Mouse (Mus musculus) cerebellum, adult 8-10 months (tissue): ENCODE results near the gene S1pr2.
A peak's percentile ranks its signal among the peaks of the same experiment; 100 is the strongest.
"Not testable (repeated sequence)": the region's sequence is repeated elsewhere in the genome, so short reads cannot be mapped to it uniquely, and the experiment has no call there.

Experiments used
- DNase-seq: peaks from one replicate; pipeline ENCODE4 v3.0.0; 2022

The S1pr2 gene

DNA sequence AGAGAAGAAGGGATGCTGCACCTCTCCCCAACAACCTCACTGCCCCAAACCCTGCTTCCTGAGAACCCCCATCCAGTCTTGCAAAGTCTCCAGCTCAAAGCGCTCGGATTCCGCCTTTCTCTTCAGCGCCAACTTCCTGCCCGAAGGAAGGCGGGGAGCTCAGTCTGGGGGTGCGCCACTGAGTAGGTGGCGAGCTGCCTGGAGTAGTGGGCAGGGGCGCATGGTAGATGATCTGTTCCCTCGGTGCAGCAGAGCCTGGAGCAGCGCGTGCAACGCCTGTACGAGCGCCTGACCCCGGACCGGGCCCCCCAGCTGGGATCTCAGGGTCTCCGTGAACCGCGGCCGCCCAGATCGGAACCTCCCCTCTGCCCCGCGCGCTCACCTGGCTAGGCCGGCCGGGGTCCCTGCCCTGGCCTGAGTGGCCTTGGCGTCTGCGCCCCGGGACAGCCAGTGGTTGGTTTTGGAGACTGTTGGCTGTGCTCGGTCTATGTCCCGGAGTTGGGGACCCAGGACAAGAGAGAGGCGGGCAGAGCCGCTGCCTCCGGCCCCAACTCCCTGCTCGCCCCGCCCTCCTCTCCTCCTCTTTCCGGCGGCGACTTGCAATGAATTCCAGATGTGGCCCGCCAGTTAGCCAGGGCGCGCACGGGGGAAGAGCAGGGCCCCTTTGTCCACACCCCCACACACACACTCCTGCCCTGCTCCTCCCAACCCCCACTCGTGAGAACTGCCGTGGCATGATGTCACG is at the start of gene S1pr2:
S1pr2 (minus strand) TSS at position 566 of the 745 bp plus-strand sequence.
- DNase-seq: no peak

GRCm38 (mm10) chr9:21025258-21025810 is 48.8 kb upstream of the S1pr2 start:
- DNase-seq: no peak

GRCm38 (mm10) chr9:21022726-21023125 is 46.1 kb upstream of the S1pr2 start:
- no peak for DNase-seq

DNA sequence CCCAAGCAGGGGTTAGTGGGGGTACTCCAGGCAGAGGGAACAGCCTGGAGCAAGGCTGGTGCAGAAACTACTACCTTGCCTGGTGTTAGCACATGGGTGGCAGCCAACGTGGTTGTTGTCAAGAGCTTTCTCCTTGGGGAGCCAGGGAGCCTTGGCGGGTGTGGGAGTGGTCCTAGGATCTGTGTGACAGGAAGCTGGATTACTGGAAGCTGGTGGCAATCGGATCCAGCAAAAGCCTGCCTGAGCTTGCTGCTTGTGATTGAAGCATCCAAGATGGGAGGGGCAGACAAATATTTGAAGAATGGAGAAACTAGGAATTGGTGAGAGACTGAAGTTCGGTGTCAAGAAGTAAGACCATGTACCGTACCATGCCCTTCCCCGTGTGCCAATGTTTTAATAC is 45.7 kb upstream of the S1pr2 start:
- no peak for DNase-seq

DNA sequence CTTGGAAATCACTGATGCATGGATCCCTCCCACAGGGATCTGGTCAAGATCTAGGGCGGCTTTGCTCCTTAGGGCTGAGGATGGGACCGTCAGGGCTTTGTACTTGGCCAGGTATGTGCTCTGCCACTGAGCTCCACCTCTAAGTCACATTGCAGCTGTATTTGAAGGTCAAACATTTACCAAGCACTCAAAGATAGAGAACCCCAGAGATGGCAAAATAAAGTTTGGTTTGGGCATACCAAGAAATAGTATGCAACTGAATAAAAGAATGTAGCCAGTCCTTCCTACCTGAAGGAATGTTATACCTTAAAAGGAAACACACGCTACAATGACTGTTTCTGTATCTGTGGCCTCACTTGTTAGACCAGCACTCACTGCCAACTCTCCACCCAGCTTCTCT is 44.8 kb upstream of the S1pr2 start:
- DNase-seq: no peak

DNA sequence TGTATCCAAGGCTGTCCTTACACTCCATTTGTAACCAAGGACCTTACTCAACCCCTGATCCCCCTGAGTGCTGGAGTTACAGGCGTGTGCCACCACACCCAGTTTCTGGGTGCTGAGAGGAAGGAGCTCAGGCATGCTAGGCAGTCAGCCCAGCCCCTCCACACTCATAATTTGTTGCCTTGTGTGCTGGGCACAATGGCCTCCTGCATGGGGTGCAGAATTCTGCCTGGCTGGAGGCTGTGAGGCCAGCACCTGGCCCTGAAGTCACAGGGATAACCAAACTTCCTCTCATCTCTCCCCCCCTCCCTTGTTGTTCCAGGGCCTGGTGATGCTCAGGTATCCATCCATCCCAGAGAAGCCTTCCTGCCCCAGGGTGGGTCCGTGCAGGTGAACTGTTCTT is 42.0 kb upstream of the S1pr2 start:
- no peak for DNase-seq

GRCm38 (mm10) chr9:21017177-21017575 is 40.6 kb upstream of the S1pr2 start:
- no peak for DNase-seq

DNA sequence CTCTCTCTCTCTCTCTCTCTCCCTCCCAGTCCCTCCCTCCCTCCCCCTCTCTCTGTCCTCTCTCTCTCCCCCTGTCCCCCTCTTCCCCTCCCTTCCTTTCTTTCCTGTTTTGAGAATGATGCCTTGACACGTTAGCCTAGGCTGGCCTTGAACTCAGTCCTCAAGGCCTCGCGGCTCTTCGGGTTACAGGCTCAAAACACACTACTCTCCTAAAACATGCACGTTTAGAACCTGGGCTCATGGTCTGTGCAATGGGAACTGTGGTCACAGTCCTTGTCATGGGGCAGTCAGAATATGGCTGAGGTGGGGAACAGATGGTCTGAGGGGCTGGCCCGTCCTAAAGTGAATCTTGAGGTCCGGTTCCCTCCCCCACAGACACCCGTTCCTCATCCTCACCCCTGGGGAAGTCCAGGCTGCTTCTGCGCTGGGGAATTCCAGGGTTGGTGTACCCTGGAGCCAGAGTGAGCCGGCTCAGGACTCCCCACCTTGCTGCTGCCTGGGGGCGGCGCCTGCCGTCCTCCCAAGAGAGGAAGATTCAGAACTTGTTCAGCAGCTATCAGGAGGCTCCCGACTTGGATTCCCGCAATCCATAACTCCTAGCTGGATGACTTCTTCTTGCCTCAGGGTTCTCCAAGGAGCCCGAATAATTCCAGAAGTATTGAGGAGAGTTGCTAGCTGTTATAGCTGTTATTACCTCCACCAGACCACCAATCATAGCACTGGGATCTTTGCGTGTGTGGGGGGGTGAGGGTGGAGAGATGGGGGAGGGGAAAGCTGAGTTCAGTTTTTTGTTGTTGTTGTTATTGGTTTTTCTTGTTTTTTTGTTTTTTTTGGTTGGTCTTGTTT is 40.0 kb upstream of the S1pr2 start:
- DNase-seq: no peak

DNA sequence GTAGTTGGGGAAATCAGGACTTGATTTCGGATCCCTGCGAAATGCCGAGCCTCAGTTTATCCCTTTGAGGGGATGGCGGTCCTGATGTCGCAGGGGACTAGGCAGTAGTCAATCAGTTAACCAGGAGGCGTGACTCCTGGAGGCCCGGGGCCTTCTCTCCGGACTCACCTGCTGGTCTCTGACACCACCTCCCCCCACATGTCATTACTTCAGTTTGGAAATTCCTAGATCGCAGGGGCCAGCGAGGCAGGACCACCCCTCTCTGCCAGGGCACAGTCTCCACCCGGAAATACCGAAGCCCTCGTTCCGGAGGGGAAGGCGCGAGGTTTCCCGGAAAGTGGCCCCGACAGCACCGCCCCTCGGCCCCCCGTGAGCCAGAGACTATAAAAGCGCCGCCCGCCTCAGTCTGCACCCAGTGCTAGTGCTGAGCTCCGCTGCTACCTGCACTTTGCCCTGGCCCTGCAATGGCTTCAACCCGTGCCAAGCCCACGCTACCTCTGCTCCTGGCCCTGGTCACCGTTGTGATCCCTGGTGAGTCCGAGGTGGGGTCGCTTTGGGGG is 39.1 kb upstream of the S1pr2 start, which contains the start of gene Icam1:
Icam1 (plus strand) TSS at position 415 of the 560 bp plus-strand sequence.
- DNase-seq: no peak

- no peak for DNase-seq
Observed at GRCm38 (mm10) chr9:21014691-21015570, 38.4 kb upstream of the S1pr2 start.

DNA sequence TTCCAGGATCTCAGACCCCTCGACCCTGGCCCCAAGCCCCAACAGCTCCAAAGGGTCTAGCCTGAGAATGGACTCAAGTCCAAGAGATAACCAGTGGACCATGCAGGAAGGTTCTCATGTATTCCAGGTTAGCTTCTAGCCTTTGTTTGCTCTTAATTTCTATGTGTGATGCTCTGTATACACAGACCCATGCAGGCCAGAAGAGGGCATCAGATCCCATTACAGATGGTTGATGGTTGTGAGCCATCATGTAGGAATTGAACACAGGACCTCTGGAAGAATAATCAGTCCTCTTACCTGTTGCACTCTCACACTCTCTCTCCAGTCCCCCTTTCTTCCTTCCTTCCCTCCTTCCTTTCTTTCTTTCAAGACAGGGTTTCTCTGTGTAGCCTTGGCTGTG is 35.8 kb upstream of the S1pr2 start:
- DNase-seq: no peak

- DNase-seq: no peak
Observed at GRCm38 (mm10) chr9:21011846-21012312, 35.3 kb upstream of the S1pr2 start.

GRCm38 (mm10) chr9:21010939-21011541 is 34.5 kb upstream of the S1pr2 start:
- DNase-seq: not testable (repeated sequence)

DNA sequence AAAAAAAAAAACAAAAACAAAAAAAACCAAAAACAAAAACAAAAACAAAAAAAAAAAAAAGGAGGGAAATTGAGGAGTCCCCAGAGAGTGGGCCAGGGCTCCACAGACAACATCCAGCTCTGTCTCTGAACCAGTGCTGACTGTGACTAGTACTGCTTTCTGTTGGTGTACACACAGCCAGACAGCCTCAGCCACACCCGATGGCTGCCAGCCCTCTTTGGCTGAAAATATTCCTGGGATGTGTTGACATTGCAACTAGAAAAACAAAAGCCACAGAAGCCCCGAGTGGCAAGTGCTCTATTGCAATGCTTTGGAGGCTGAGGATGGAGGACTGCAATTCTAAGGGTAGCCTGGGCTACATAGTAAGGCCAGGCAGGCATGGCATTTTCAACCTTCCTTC is 33.8 kb upstream of the S1pr2 start:
- no peak for DNase-seq

DNA sequence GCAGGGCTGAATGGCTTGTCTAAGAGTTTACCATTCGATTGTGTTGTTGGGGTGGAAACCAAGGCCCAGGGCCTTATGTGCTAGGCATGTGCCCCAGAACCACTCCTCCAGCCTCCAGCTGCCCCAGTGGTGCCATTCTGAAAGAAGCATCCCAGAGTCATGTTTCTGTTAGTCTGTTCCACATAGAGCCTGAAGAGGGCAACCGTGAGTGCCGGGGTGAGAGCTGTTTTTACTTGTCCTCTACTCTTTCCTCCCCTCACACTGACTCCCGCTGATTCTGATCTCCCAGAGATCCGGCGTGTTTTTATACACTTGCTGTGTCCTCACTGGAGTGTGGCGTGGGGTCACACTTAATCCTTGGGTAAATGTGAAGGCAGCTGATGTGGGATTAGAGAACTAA is 31.4 kb upstream of the S1pr2 start:
- DNase-seq: no peak

DNA sequence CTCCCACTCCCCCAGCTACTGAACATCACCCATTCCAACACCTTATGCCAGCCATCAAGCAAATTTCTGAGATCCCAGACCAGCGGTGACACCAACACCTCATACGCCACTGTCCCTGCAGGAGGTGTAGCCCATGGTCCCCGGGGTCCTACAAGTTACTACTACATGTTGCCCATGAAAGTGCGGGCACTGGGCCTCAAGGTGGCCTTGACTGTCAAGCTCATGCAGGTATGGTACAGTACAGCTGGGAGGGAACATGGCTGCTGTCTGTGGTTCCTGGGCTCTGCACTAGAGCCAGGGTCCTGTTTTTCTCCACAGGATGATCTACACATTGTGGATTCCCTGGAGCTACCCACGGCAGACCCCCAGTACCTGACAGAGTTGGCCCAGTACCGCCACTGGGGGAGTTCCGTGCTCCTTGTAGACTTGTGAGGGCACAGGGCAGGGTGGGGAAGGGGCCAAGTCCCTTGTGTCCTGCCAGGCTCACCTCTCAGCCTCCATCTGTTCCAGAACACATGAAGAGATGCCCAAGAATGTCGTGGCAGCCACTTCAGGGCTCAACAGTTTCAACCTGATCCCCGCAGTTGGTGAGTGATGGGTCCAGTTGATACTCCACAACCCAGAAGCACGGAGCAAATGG is 30.9 kb upstream of the S1pr2 start:
- DNase-seq: no peak

GRCm38 (mm10) chr9:21002627-21003551 is 26.3 kb upstream of the S1pr2 start, which contains the start of gene Mrpl4:
Gene Mrpl4, plus strand, starts transcription at chr9:21002738.
- peak; percentile 89 for DNase-seq

GRCm38 (mm10) chr9:21002270-21002626 is 25.7 kb upstream of the S1pr2 start:
- no peak for DNase-seq

GRCm38 (mm10) chr9:21001651-21002200 is 25.1 kb upstream of the S1pr2 start:
- no peak for DNase-seq

- DNase-seq: no peak
Observed at GRCm38 (mm10) chr9:21000811-21001210, 24.2 kb upstream of the S1pr2 start.
